Mouse (Mus musculus) CH12.LX (cell line): ENCODE data around the gene Gsg1l. TPM values are rescaled to one million over a fixed set of nuclear protein-coding genes. Genes with fewer than 3 reads are reported as not detected.

Experiments used
- DNase-seq: peaks from one replicate; pipeline ENCODE4 v3.0.0-alpha.2; 2013; ENCODE audit errors: extremely low read depth
- H3K27ac ChIP-seq: 2 replicates; pipeline ENCODE4 v1.5.1; 2012; ENCODE audit warnings: low read depth, mild to moderate bottlenecking, control low read depth, moderate library complexity; ENCODE audit not compliant: insufficient read depth
- H3K27me3 ChIP-seq: replicated peaks from 2 replicates; pipeline ENCODE3; 2012; ENCODE audit warnings: inconsistent platforms
- H3K36me3 ChIP-seq, 2 experiments: replicated peaks in 1 of 2; 2 replicates each; pipeline versions ENCODE3 to v1.6.1; 2012; ENCODE audit warnings: inconsistent platforms in 1 of 2, low read length in 1 of 2, mild to moderate bottlenecking in 1 of 2, mixed read lengths in 1 of 2, moderate library complexity in 1 of 2; ENCODE audit not compliant: control insufficient read depth in 1 of 2, insufficient read depth in 1 of 2
- H3K4me1 ChIP-seq, 2 experiments: 2 replicates each; pipeline ENCODE4 v1.6.1; 2012; ENCODE audit warnings: inconsistent platforms in 1 of 2, moderate library complexity in 1 of 2; ENCODE audit not compliant: insufficient read depth in 2 of 2, control insufficient read depth in 1 of 2
- H3K4me2 ChIP-seq: 2 replicates; pipeline ENCODE4 v1.6.1; 2012; ENCODE audit warnings: low read depth, mild to moderate bottlenecking, control low read depth; ENCODE audit not compliant: poor library complexity, insufficient read depth, severe bottlenecking
- H3K4me3 ChIP-seq, 3 experiments: fragments of 150-350 bp in 1 of 3; sonication (generic) in 1 of 3; replicated peaks in 1 of 3; 2 replicates each; pipeline versions ENCODE3 to v1.5.1; 2011 to 2012; ENCODE audit warnings: low read depth in 2 of 3, low read length in 2 of 3, mild to moderate bottlenecking in 2 of 3, moderate library complexity in 2 of 3, control low read depth in 1 of 3, improper control_type of control experiment in 1 of 3, inconsistent platforms in 1 of 3, mixed read lengths in 1 of 3; ENCODE audit not compliant: poor library complexity in 1 of 3
- H3K79me2 ChIP-seq: replicated peaks from 2 replicates; pipeline ENCODE4 v1.6.1; 2012; ENCODE audit warnings: mild to moderate bottlenecking, moderate library complexity; ENCODE audit not compliant: control insufficient read depth, poor library complexity, insufficient read depth, severe bottlenecking; ENCODE audit errors: extremely low read depth
- H3K9ac ChIP-seq: 2 replicates; pipeline ENCODE4 v1.6.1; 2012; ENCODE audit warnings: low read depth, mild to moderate bottlenecking, control low read depth, moderate library complexity; ENCODE audit not compliant: insufficient read depth
- H3K9me3 ChIP-seq: replicated peaks from 2 replicates; pipeline ENCODE3; 2012; ENCODE audit warnings: low read length, inconsistent platforms, mixed read lengths
- BHLHE40 ChIP-seq: IDR thresholded peaks from 2 replicates; pipeline ENCODE4 v1.6.1; 2011; ENCODE audit warnings: mild to moderate bottlenecking, low read depth, low read length, improper control_type of control experiment
- CHD1 ChIP-seq: IDR thresholded peaks from 2 replicates; pipeline ENCODE4 v1.6.1; 2012; ENCODE audit warnings: low read depth, low read length, improper control_type of control experiment, inconsistent platforms
- CHD2 ChIP-seq: IDR thresholded peaks from 2 replicates; pipeline ENCODE4 v1.6.1; 2011; ENCODE audit warnings: low read length, improper control_type of control experiment
- CTCF ChIP-seq, 2 experiments: IDR thresholded peaks in 1 of 2; conservative IDR thresholded peaks in 1 of 2; 2 replicates each; pipeline ENCODE4 v1.5.1; 2011 to 2012; ENCODE audit warnings: low read depth in 2 of 2, low read length in 2 of 2, improper control_type of control experiment in 1 of 2, inconsistent platforms in 1 of 2, mild to moderate bottlenecking in 1 of 2, moderate library complexity in 1 of 2
- E2F4 ChIP-seq: IDR thresholded peaks from 2 replicates; pipeline ENCODE4 v1.6.1; 2011; ENCODE audit warnings: low read depth, low read length, improper control_type of control experiment; ENCODE audit not compliant: insufficient replicate concordance
- EP300 ChIP-seq: IDR thresholded peaks from 2 replicates; pipeline ENCODE4 v1.6.1; 2011; ENCODE audit warnings: low read length, improper control_type of control experiment
- ETS1 ChIP-seq: conservative IDR thresholded peaks from 2 replicates; pipeline ENCODE4 v1.6.1; 2012; ENCODE audit warnings: low read depth, mild to moderate bottlenecking, inconsistent platforms, low read length, improper control_type of control experiment, moderate library complexity
- GABPA ChIP-seq: IDR thresholded peaks from 2 replicates; pipeline ENCODE4 v1.6.1; 2012; ENCODE audit warnings: low read depth, low read length, improper control_type of control experiment, inconsistent platforms; ENCODE audit not compliant: insufficient replicate concordance
- IRF4 ChIP-seq: IDR thresholded peaks from 2 replicates; pipeline ENCODE4 v1.6.1; 2014; ENCODE audit warnings: low read depth, mild to moderate bottlenecking, inconsistent platforms, low read length, improper control_type of control experiment
- JUND ChIP-seq: conservative IDR thresholded peaks from 2 replicates; pipeline ENCODE4 v1.6.1; 2011; ENCODE audit warnings: low read depth, low read length, improper control_type of control experiment
- KAT2A ChIP-seq: IDR thresholded peaks from 2 replicates; pipeline ENCODE4 v1.6.1; 2012; ENCODE audit warnings: low read length, improper control_type of control experiment, inconsistent platforms; ENCODE audit not compliant: insufficient replicate concordance
- MAFK ChIP-seq: IDR thresholded peaks from 2 replicates; pipeline ENCODE4 v1.6.1; 2011; ENCODE audit warnings: low read length, improper control_type of control experiment; ENCODE audit not compliant: insufficient replicate concordance
- MAX ChIP-seq: IDR thresholded peaks from 2 replicates; pipeline ENCODE4 v1.6.1; 2011; ENCODE audit warnings: low read length, improper control_type of control experiment
- MYC ChIP-seq: IDR thresholded peaks from 2 replicates; pipeline ENCODE4 v1.6.1; 2011; ENCODE audit warnings: low read depth, mild to moderate bottlenecking, improper control_type of control experiment, low read length
- POLR2AphosphoS2 ChIP-seq: IDR thresholded peaks from 2 replicates; pipeline ENCODE4 v1.6.1; 2011; ENCODE audit warnings: low read depth, low read length, improper control_type of control experiment
- SIN3A ChIP-seq: IDR thresholded peaks from 2 replicates; pipeline ENCODE4 v1.6.1; 2012; ENCODE audit warnings: low read length, improper control_type of control experiment, inconsistent platforms
- SMC3 ChIP-seq: IDR thresholded peaks from 2 replicates; pipeline ENCODE4 v1.6.1; 2011; ENCODE audit warnings: low read depth, low read length, improper control_type of control experiment
- TBP ChIP-seq: conservative IDR thresholded peaks from 2 replicates; pipeline ENCODE4 v1.6.1; 2011; ENCODE audit warnings: low read depth, low read length, improper control_type of control experiment
- USF2 ChIP-seq: conservative IDR thresholded peaks from 2 replicates; pipeline ENCODE4 v1.6.1; 2011; ENCODE audit warnings: low read depth, low read length, improper control_type of control experiment
- ZC3H11A ChIP-seq: IDR thresholded peaks from 2 replicates; pipeline ENCODE4 v1.6.1; 2012; ENCODE audit warnings: low read depth, mild to moderate bottlenecking, inconsistent platforms, low read length, improper control_type of control experiment
- ZKSCAN1 ChIP-seq: IDR thresholded peaks from 2 replicates; pipeline ENCODE4 v1.6.1; 2012; ENCODE audit warnings: low read depth, inconsistent platforms, low read length, improper control_type of control experiment, borderline replicate concordance
- ZNF384 ChIP-seq: IDR thresholded peaks from 2 replicates; pipeline ENCODE4 v1.6.1; 2012; ENCODE audit warnings: low read depth, low read length, improper control_type of control experiment, inconsistent platforms
- dilution Hi-C: fragments of 300-500 bp; cut with MboI; formaldehyde crosslinking; loops from 2 replicates; pipeline ENCODE4 v1.14.3; 2020; ENCODE audit warnings: low sequenced_read_pairs; ENCODE audit not compliant: extremely low pct_unique_long_range_greater_than_20kb, extremely low pct_ligation_motif_present
- in situ Hi-C: fragments of 300-500 bp; cut with MboI; formaldehyde crosslinking; loops from 3 replicates; pipeline ENCODE4 v1.14.3; 2019; ENCODE audit warnings: low sequenced_read_pairs, low pct_ligation_motif_present, low pct_unique_long_range_greater_than_20kb, mixed read lengths
- polyA plus RNA-seq: library from polyadenylated mRNA; unstranded; fragments of >175 nt; gene quantifications from 2 replicates; pipeline ENCODE4 v1.2.1, GENCODE M21; 2012; ENCODE audit warnings: low read depth; ENCODE audit not compliant: insufficient read length
- total RNA-seq, 2 experiments: library from RNA; depleted of rRNA; stranded (reverse); fragments of 300-350 nt in 1 of 2; fragments of >200 nt in 1 of 2; gene quantifications; 2 replicates each; pipeline ENCODE4 v1.2.3; 2012 to 2014

The Gsg1l gene
- total and polyA plus RNA-seq, 3 experiments: not detected

GRCm38 (mm10) chr7:125920801-125921200, 161.4 kb downstream of the Gsg1l start:
- H3K4me1 ChIP-seq: peaks cover 1 to 5% of the 10 kb centered on the region in 2 experiments; a peak in 2 of 4 replicates
- H3K4me2 ChIP-seq: no peak overlapping the region
- dilution Hi-C loops: no loop called here
- TF ChIP-seq USF2: no peak
- no peak for TF ChIP-seq ETS1
- no peak for TF ChIP-seq CHD1
- TF ChIP-seq JUND: no peak
- TF ChIP-seq ZC3H11A: no peak
- TF ChIP-seq, all 38 proteins: peak for 0
- Histone ChIP-seq H3K27ac (no peak overlapping the region), H3K27me3 (peaks cover 5% of the 10 kb centered on the region), H3K9me3 (peaks cover 3% of the 10 kb centered on the region), H3K4me3 (no peak overlapping the region), H3K9ac (no peak overlapping the region), H3K36me3 (no peaks in the 10 kb centered on the region), H3K79me2 (no peaks in the 10 kb centered on the region)
- in situ Hi-C loops: no loop called here
- DNase-seq: no peak

- no peaks in the 10 kb centered on the region for H3K36me3 ChIP-seq
- H3K4me3 ChIP-seq: no peak overlapping the region
- no peak overlapping the region for H3K9ac ChIP-seq
- TF ChIP-seq CHD2 (no peak), JUND (no peak), KAT2A (no peak), MAFK (no peak), ZNF384 (no peak), ZKSCAN1 (no peak), MAX (no peak), EP300 (no peak), SMC3 (no peak), USF2 (no peak), POLR2AphosphoS2 (no peak), SIN3A (no peak), MYC (no peak), IRF4 (no peak), E2F4 (no peak), BHLHE40 (no peak), CHD1 (no peak), TBP (no peak), GABPA (no peak), CTCF (conservative IDR thresholded peaks at IDR 0.05 in 1 of 2, IDR thresholded peaks at IDR 0.05 in 1 of 2; ENCODE audit: low read depth in 2 of 2, low read length in 2 of 2) (no peak)
- peaks cover 24% of the 10 kb centered on the region for H3K27me3 ChIP-seq
- peaks cover 4 to 19% of the 10 kb centered on the region in 2 experiments for H3K4me1 ChIP-seq
- dilution Hi-C loops (no loop called here), in situ Hi-C loops (no loop called here)
- no peak for DNase-seq
- H3K9me3 ChIP-seq: peaks cover 13% of the 10 kb centered on the region
- H3K79me2 ChIP-seq: no peaks in the 10 kb centered on the region
- no peak overlapping the region for H3K4me2 ChIP-seq
- no peak overlapping the region for H3K27ac ChIP-seq
Observed at GRCm38 (mm10) chr7:125900386-125901161, 181.6 kb downstream of the Gsg1l start.
